Mouse (Mus musculus) lung, postnatal 25 days (tissue): ENCODE data around the gene Olfr56.

Experiments
- DNase-seq: peaks from one replicate; pipeline ENCODE4 v3.0.0; 2022; ENCODE audit warnings: low spot score

The Olfr56 gene

DNA sequence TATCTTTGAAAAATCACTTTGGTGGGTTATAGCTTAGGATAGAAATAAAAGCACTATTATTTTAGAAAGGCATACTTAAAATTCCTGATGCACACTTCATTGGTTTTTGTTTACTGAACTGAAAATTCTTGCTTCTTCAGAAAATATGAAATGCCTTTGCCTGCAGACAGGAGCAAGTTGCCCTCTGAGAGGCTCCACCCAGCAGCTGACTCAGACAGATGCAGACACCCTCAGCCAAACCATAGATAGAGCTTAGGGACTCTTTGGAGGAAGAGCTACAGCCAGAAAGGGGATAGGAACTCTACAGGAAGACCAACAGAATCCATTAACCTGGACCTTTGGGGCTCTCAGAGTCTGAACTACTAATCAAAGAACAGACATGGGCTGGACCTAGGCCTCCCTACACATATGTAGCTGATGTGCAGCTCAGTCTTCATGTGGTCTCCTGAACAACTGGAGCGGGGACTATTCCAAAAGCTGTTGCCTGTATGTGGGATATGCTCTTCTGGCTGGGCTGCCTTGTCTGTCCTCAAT lies 113.4 kb downstream of the Olfr56 start:
- DNase-seq, result no peak

DNA sequence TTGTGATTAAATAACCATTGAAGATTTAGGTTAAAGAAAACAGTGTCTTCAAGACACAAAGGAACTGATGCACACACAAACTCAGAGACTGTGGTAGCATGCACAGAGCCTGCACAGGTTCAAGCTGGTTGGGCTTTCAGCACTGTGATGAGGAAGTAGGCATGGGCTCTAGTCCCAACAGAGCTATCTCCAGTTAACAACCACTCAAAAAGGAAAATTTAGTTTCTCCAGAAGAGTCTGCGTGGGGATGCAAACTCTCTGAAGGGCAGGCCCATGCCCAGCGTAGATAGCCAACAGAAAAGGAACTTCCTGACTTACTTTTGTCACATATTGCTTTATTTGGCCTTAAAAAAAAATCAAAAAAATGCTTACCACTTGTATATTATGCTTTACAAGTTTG lies 114.1 kb downstream of the Olfr56 start:
- DNase-seq, result no peak

DNA sequence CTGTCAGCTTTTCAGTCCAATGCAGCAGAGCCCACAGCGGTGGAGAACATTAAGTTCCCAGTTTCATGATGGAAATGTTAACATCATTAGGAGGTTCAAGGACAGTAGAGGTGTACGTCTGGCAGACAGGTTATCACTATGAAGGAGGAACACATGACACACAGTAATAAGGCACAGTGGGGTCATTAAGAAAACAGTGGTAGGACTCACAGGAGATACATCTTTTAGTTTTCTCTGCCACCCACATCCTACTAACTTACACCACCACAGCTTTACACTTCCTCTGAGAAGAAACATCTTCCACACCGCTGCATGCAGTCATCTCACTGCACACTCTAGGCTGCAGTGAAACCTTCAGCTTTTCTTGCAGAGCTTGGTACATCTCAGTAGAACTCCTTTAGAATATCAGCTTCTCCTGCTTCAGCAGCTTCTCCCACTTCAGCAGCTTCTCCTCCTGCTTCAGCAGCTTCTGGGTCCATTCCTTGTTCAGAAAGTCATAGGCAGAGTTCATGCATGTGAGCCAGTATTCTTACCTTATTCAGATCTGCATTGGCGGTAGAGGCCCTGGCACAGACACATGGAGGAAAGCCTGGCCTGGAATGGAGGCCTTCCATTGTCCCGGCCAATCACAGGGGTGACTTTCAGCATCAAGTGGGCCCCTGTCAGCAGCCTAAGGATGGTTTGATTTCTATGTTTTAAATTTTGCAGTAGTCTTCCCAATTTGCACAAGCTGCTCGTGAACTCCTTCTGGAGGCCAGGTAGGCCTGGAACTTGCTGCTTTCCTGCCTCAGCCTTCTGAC lies 115.4 kb downstream of the Olfr56 start:
- DNase-seq, result no peak

DNA sequence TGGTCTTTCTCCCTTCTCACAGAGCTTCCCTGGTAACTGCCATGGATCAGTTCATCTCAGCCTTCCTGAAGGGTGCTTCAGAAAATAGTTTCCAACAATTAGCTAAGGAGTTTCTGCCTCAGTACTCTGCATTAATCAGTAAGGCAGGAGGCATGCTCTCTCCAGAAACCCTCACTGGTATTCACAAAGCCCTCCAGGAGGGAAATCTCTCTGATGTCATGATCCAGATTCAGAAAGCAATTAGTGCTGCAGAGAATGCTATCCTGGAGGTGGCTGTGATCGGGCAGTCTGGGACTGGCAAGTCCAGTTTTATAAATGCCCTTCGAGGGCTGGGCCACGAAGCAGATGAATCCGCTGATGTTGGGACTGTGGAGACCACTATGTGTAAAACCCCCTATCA lies 116.7 kb downstream of the Olfr56 start:
- DNase-seq, result no peak

DNA sequence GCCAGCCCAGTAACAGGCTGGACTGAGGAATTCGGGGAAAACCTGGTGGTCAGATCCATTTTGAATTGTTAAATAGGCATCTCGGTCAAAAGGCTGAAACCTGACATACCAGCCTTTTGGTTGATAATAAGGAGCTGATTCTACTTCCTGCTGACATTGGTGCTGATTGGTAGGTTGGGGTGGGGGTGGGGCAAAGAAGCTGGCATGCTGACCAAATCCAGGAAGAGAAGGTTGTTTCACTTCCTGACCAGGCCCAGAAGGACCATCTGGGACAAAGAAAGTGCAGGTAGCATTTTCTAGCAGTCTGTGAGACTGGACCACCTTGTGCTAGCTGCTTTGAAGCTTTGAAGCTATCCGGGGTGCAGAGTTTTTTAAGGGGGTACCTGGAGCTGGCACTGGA lies 121.7 kb downstream of the Olfr56 start:
- DNase-seq, result no peak

DNA sequence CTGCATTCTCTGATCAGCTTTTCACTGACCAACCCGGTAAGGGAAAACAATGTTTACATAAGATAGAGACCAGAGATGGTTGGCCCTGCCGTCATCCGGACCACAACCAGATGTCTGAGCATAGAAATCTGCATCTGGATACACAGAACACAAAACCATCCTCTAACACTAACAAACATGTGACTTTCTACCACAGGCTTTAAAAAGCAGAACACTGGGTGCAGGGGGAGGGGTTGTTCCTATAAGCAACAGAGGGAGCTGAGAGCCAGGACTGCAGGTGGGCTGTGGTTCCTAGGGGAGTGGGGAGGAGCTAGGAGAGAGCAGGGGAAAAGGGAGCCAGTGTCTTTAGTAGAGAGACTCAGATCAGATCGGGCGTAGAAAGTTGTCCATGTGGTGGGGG lies 122.8 kb downstream of the Olfr56 start:
- no peak for DNase-seq

DNA sequence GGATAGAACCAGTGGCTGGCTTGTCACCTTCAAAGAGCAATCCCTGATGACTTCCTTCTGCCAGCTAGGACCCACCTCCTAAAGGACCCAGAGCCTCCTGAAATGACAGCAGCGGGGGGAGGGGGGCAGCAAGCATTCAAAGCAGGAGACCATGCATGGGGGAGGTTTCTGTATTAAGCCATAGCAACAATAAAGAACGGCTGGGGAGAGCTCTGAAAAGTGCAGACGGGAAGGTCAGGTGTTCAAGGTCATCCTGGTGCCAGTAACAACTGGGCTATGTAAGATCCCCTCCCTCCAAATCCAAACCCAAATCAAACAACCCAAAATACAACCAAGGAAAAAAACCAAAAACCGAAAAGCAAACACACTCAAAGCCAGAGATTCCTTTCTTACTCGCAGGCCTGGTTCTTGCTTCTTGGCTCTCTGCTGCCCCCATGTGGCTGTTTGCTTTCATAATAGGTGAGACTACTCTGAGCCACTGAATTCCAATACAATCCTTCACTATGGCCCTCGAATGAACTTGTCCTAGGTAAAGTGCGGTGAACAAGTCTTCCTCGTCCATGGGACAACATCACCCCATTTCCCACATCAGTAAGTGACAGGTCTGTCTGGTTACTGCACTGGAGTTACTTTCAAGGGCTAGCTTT lies 124.5 kb downstream of the Olfr56 start:
- DNase-seq, result peak; percentile 87

DNA sequence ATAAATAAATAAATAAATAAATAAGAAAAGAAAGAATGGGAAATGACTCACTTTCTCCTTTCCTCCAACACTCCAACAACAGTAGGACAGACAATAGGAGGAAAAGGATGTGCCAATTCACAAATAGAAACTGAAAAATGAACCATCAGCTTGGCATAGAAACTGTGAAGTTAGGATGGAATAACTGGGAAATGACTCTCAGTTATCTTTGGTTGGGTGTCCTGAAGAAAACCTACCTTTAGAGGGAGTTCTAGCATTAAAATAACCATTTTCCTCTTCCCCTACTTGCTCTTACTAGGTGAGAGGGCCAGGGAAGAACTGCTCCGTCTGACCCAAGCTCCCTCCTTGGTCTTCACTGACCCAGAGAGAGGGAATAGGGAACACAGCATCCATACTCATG lies 127.1 kb downstream of the Olfr56 start:
- no peak for DNase-seq

DNA sequence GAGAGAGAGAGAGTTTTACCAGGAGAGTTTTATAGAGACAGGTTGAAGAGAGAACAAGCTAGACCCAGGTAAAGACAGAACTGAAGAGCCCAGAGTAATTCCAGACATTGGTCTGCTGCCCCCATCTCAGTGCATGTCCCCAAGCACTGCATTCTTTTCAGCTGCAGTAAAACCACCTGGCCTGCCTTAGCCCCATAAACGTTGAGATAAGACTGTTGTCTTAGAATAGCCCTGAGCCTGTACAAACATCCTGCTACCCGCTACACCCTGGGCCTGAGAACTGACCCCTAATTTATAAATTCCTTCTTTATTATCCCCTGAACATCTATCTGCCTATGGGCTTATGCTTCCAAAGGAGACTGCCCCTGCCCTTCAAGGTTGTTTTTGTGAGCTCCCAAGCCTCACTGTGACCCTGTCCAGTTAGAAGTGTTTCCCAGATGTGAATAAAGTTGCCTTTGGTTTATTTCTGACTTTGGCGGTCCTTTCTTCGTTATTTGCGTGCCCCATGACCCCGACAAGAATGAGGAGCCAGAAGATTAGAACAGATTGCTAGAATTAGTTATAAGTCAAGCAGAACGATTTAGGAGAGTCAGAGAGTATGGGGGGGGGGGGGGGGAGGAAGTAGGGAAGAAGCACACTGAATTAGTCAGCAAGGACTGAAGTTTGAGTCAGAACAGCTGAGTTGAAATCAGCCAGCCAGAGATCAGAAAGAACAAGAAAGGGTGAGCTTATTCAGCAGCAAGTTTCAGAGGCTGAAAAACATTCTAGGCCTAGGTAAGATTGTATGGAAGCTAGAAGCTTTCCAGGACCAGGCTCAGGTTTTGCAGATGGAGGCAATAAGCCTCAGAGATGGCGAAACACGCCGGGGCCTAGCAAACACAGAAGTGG lies 129.2 kb downstream of the Olfr56 start:
- DNase-seq, result no peak

DNA sequence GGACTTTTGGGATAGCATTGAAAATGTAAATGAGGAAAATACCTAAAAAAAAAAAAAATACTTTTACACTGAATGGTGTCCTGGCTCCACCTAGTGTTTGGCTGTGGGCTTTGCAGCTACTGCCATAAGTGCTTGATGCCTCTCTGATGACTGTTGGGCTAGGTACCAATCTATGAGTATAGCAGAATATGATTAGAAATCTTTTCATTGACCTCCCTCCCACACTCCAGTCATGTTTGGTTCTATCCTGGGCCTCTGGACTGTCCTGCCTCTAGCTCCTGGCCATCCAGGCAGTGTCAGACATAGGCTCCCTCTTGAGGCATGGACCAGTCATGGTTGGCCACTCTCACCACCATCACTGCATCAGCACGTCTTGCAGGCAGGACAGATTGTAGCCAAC lies 130.1 kb downstream of the Olfr56 start:
- DNase-seq, result no peak

DNA sequence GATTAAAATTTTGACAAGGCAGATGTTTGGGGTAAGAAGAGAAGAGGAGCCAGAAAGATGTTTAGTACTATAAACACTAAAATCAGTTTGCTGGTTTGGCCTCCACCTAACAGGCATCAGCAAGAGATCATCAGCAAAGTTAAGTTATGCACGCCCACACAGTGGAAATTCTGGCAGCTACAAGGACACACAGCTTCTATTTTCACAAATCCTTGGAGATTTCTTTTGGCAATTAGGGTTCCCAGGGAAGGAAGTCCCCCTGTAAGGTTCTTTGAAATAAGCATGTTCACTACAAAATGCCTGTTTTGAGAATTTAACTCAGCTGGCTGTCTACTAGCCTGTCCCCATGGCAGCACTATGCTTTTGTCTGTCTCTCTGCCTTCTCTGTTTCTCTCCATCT lies 132.3 kb downstream of the Olfr56 start:
- DNase-seq, result no peak

DNA sequence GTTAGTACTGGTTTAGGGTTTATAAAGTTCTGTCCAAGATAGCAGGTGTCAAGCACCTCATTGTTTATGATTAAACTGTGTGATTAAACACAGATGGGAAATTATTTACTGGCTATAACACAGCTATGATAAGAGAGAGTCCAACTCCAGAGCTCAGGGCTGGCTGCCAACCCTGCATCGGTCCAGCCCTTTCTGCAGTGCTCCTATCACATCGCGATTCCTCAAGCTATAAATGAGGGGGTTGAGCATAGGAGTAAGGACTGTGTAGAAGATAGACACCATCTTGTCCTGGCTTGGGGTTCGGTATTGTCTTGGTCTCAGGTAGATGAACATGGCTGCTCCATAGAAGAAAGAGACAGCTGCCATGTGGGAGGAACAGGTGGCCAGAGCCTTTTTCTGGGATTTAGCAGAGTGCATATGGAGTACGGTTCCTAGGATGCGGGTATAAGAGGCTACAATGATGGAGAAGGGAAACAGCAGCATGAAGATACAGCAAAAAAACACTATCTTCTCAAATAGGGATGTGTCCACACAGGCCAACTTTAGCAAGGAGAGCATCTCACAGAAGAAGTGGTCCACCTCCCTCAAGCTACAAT lies 134.0 kb downstream of the Olfr56 start:
- no peak for DNase-seq

DNA sequence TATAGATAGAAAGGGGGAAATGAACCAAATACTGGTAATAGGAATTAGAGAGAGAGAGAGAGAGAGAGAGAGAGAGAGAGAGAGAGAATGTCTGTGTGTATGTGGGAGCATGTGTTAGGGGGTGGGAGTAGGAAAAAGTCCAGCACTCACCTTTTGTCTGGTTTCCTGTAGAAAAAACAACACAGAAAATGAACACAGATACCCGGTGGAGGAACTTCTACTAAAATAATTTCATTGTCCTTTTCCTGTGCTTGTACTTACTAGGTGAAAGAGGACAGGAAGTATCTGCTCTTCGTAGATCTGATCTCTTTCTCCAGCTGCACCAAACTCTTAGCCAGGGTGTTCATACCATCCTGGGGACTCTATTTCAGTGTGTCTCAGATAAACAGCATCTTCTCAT lies 135.5 kb downstream of the Olfr56 start:
- no peak for DNase-seq

DNA sequence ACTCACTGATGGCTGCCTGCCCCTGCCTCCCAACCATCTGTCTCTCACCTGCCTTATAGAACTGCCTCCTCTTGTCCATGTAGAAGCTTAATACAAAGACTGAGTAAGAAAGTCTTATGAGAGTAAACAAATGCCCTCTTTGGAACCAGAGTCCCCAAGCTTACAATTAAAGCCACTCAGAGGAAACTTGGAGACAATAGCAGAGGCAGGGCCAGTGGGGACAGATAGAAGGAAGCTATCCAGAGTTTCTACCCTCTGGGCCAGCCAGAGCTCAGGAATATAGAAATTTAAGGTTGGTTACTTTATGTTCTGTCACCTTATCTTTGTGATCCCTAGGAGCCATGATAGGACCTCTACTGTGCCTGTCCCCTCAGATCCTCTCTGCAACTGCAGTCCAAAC lies 136.1 kb downstream of the Olfr56 start, which contains the start of gene Olfr1396:
Gene Olfr1396, minus strand, starts transcription at position 101 of the 400 bp plus-strand sequence.
- DNase-seq, result no peak

DNA sequence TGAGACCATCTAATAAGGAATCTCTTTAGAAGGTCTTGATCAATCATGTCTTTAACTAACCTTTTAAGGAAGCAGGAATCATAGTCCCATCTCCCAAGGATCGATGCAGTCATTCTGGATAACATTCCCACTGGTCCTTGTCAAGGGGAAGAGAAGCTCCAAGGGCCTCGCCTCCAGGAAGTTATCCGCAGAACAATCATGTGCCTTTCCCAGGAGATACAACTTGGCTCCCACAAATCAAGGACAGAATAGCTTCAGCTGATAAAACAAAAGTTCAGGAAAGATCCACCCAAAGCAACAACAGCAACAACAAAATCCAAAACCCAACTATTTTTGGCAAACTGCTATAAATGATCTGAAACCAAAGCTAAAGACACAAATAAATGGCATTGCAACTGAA lies 140.9 kb downstream of the Olfr56 start:
- DNase-seq, result no peak

DNA sequence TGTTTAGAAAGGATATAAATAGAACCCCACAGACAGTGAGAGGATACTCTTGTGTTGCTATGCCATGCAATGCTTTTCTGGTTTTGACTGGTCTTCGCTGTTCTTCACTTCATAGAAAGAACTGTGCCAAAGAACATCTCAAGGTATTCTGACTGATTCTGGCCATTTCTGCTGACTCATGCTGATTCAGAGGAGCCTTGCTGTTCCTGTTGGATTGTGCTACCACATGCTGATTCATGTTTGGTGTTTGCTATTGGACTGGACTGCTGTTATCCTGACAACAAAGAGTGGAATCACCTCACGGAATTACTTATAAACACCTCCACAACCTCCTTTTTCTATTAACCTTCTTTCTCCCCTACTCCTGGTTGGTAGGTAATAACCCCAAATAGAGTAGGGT lies 145.5 kb downstream of the Olfr56 start:
- DNase-seq, result no peak

DNA sequence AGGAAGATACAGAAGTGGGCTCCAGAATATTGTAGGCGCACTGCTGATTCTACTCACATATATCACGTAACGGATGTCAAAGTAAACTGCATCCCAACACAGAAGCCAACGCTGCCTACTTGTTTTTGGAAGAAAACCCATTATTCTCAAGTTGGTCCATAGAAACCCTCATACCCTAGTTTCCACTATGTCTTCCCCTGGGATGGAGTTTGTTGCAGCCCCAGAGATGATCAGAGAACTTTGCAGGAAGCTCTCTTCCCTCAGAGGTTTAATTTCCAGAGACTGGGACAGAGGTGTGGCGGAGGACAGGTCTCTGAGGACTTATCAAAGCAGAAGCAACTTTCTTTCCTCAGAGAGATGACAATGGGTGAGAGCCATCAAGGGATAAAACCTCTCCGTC lies 163.3 kb downstream of the Olfr56 start, which contains the start of gene Olfr1395:
Gene Olfr1395, plus strand, starts transcription at position 301 of the 400 bp plus-strand sequence.
- DNase-seq, result no peak

DNA sequence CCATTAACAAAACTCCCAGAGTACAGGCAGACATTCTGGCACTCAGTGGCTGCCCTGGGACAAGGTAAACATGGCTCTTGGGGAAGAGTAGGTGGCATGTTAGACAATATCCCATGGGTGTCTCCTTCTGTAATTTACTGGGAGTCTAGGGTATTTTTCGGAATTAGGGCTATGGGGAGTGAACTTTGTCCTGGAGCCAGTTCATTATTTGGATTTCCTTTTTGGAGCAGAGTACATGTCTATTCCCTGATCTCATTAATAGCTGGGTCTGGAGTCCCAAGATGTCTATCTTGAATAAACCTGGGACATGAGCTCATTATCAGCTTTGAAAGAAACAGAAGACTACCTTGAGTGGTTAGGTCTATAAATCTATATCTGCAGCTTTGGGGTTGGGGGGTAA lies 175.4 kb downstream of the Olfr56 start, which contains the start of gene Olfr1394:
Gene Olfr1394, plus strand, starts transcription at position 301 of the 400 bp plus-strand sequence.
- DNase-seq, result no peak

DNA sequence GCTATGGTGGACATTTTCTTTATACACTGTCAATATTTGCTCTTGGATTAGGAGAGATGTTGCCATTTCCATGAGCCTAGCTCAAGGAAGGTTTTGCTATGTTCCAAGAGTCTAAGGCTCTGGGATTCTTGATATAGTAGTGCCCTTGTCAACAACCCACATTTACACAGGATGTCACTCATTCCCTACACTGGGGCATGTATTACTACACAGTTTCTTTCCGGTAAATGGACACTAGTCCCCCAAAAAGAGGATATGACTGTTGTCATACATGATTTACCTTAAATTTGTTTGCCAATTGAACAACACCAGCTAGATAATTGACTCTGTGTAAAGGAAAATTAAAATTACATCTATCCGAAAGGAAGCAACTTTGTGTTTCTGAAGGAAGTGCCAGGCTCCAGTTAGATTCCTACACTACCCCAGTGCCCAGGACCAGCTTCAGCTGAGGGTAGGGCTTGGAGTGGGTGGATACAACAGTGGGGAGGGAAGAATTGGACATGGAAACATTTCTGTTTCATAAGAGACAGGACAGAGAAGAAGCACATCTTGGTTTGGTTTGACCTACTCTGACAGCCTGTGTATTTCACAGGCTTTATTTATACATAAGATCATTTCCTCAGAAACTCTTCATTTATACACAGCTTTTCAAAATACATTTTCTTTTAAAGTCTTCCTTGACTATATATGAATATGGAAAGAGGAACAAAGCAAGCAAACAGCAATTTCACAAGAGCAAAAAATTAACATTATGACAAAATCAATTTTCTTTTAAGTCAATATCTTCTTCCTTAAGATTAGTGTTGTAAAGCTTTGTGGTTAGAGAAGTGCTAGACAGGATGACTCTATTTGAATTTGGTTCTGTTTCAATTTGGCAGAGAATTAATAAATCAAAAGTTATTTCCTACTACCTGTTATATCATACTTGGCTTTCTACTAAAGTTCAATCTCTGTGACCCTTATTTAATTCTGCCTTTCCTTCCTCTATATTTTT lies 178.4 kb downstream of the Olfr56 start:
- no peak for DNase-seq

DNA sequence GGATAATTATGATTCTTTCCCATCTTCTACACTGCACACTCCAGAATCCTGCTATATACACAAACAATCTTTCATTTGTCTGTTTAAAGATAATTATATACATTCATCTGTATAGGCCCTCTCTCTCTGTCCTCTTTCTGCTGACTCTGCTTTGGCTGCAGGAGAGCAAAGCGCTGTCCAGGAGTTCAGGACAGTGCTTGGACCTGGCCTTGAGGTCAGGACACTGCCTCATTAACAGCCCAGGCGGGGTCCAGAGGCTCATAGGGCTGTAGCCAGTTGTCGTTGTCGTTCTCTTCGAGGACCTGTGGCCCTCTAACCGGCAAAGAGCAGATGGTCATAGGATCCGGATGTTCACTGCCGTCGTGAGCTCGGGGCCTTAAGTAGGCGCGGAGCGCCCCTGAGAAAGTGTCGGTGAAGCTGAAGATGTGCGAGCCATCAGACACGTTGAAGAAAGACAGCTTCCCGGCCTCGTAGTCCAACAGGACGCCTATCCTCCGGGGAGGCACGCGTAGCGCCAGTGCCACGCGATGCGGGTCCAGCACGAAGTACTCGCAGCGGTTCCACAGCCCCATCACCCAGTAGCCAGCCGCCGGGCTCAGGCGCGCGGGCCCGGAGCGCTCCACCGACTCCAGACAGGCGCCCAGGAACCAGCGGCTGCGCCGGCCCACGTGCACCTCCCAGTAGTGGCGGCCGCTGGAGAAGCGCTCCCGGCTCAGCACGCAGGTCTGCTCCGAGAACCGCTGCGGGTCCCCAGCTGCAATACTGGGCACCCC lies 190.3 kb downstream of the Olfr56 start:
- DNase-seq, result no peak
